Mouse (Mus musculus): ENCODE measurements at regions not wholly inside any gene's neighbourhood (a gene's known extent, or its start where the extent isn't known, plus 50 kb on each side); places are given as distances from the start of the nearest gene placed in this dataset.

- Histone ChIP-seq H3K36me3 (replicated peaks) (no peaks in the 10 kb centered on the region), H3K4me3 (ENCODE audit: low read depth, low read length) (no peak overlapping the region), H3K27me3 (ENCODE audit: insufficient read depth, low read length) (no peaks in the 10 kb centered on the region), H3K4me1 (ENCODE audit: insufficient read depth, low read depth, low read length) (no peaks in the 10 kb centered on the region), H3K9me3 (replicated peaks) (peaks cover 42% of the 10 kb centered on the region)
- TF ChIP-seq TAL1 (conservative IDR thresholded peaks at IDR 0.05; ENCODE audit: low read depth, low read length) (no peak), CTCF (IDR thresholded peaks at IDR 0.05; ENCODE audit: low read depth, low read length) (no peak), GATA1 (IDR thresholded peaks at IDR 0.05; ENCODE audit: borderline replicate concordance, low read length) (no peak), POLR2AphosphoS5 (IDR thresholded peaks at IDR 0.05; ENCODE audit: insufficient replicate concordance, low read depth, low read length) (no peak), GATA2 (IDR thresholded peaks at IDR 0.05; ENCODE audit: borderline replicate concordance, low read depth, low read length) (no peak)
- DNase-seq (ENCODE audit: low spot score): no peak
- ATAC-seq (ENCODE audit: extremely low read depth, insufficient number of reproducible peaks, low FRiP score, poor library complexity, severe bottlenecking): no peak
These were observed 389.6 kb upstream of the Adamts16 start for GRCm38 (mm10) chr13:71231182-71231581.

- DNase-seq (ENCODE audit: low spot score) (no peak), ATAC-seq (ENCODE audit: extremely low read depth, insufficient number of reproducible peaks, low FRiP score, poor library complexity, severe bottlenecking) (no peak)
- Histone ChIP-seq H3K27me3 (ENCODE audit: insufficient read depth, low read length) (no peaks in the 10 kb centered on the region), H3K4me3 (ENCODE audit: low read depth, low read length) (no peak overlapping the region), H3K36me3 (replicated peaks) (no peaks in the 10 kb centered on the region), H3K9me3 (replicated peaks) (peaks cover 27% of the 10 kb centered on the region), H3K4me1 (ENCODE audit: insufficient read depth, low read depth, low read length) (no peaks in the 10 kb centered on the region)
- no peak for TF ChIP-seq GATA2 (IDR thresholded peaks at IDR 0.05; ENCODE audit: borderline replicate concordance, low read depth, low read length)
- no peak for TF ChIP-seq CTCF (IDR thresholded peaks at IDR 0.05; ENCODE audit: low read depth, low read length)
- no peak for TF ChIP-seq TAL1 (conservative IDR thresholded peaks at IDR 0.05; ENCODE audit: low read depth, low read length)
- no peak for TF ChIP-seq GATA1 (IDR thresholded peaks at IDR 0.05; ENCODE audit: borderline replicate concordance, low read length)
- no peak for TF ChIP-seq POLR2AphosphoS5 (IDR thresholded peaks at IDR 0.05; ENCODE audit: insufficient replicate concordance, low read depth, low read length)
These were observed 373.2 kb upstream of the Adamts16 start for GRCm38 (mm10) chr13:71214776-71215175.

- DNase-seq (ENCODE audit: low spot score): no peak
- Histone ChIP-seq H3K4me3 (ENCODE audit: low read depth, low read length) (no peak overlapping the region), H3K9me3 (replicated peaks) (peaks cover 30% of the 10 kb centered on the region), H3K4me1 (ENCODE audit: insufficient read depth, low read depth, low read length) (no peaks in the 10 kb centered on the region), H3K36me3 (replicated peaks) (no peaks in the 10 kb centered on the region), H3K27me3 (ENCODE audit: insufficient read depth, low read length) (no peaks in the 10 kb centered on the region)
- no peak for TF ChIP-seq GATA2 (IDR thresholded peaks at IDR 0.05; ENCODE audit: borderline replicate concordance, low read depth, low read length)
- TF ChIP-seq CTCF (IDR thresholded peaks at IDR 0.05; ENCODE audit: low read depth, low read length): no peak
- no peak for TF ChIP-seq TAL1 (conservative IDR thresholded peaks at IDR 0.05; ENCODE audit: low read depth, low read length)
- no peak for TF ChIP-seq GATA1 (IDR thresholded peaks at IDR 0.05; ENCODE audit: borderline replicate concordance, low read length)
- TF ChIP-seq POLR2AphosphoS5 (IDR thresholded peaks at IDR 0.05; ENCODE audit: insufficient replicate concordance, low read depth, low read length): no peak
- no peak for ATAC-seq (ENCODE audit: extremely low read depth, insufficient number of reproducible peaks, low FRiP score, poor library complexity, severe bottlenecking)
These were observed 369.8 kb upstream of the Adamts16 start for GRCm38 (mm10) chr13:71211363-71211762.

DNA sequence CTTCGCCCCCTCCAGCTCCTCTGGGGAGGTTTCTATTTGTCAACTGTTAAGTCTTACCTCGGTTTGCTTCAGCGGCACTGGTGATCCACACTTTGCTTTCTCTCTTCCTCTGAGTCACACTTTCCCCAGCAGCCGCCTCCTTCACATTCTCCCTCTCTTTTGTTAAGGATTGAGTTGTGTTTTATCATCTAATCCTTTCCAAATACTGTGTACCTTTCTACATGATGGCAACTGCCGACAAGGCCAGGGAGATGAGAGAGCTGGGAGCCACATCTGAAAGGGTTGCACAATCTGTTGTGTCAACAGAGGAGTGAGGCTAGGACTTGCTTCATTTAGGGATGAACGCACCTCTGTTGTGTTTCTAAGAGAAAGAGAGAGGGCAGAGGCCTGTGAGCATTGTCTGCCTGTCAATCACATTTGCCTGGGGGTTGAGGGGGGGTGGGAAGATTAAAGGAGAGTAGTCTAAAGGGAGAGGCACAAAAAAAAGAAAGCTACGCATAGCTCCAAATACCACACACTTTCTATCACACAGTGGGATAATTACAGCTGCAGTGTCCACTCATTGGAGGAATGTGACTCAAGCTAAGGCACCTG is 369.1 kb upstream of the Adamts16 start:
- Histone ChIP-seq H3K4me1 (ENCODE audit: insufficient read depth, low read depth, low read length) (no peaks in the 10 kb centered on the region), H3K9me3 (replicated peaks) (peaks cover 35% of the 10 kb centered on the region), H3K27me3 (ENCODE audit: insufficient read depth, low read length) (no peaks in the 10 kb centered on the region), H3K36me3 (replicated peaks) (no peaks in the 10 kb centered on the region), H3K4me3 (ENCODE audit: low read depth, low read length) (no peak overlapping the region)
- ATAC-seq (ENCODE audit: extremely low read depth, insufficient number of reproducible peaks, low FRiP score, poor library complexity, severe bottlenecking) (no peak), DNase-seq (ENCODE audit: low spot score) (no peak)
- TF ChIP-seq POLR2AphosphoS5 (IDR thresholded peaks at IDR 0.05; ENCODE audit: insufficient replicate concordance, low read depth, low read length) (no peak), GATA2 (IDR thresholded peaks at IDR 0.05; ENCODE audit: borderline replicate concordance, low read depth, low read length) (no peak), CTCF (IDR thresholded peaks at IDR 0.05; ENCODE audit: low read depth, low read length) (no peak), GATA1 (IDR thresholded peaks at IDR 0.05; ENCODE audit: borderline replicate concordance, low read length) (no peak), TAL1 (conservative IDR thresholded peaks at IDR 0.05; ENCODE audit: low read depth, low read length) (no peak)

GRCm38 (mm10) chr13:71205708-71206107 is 364.1 kb upstream of the Adamts16 start:
- ATAC-seq (ENCODE audit: extremely low read depth, insufficient number of reproducible peaks, low FRiP score, poor library complexity, severe bottlenecking) (no peak), DNase-seq (ENCODE audit: low spot score) (no peak)
- Histone ChIP-seq H3K36me3 (replicated peaks) (no peaks in the 10 kb centered on the region), H3K4me3 (ENCODE audit: low read depth, low read length) (no peak overlapping the region), H3K4me1 (ENCODE audit: insufficient read depth, low read depth, low read length) (no peaks in the 10 kb centered on the region), H3K9me3 (replicated peaks) (peaks cover 57% of the 10 kb centered on the region), H3K27me3 (ENCODE audit: insufficient read depth, low read length) (no peaks in the 10 kb centered on the region)
- TF ChIP-seq GATA2 (IDR thresholded peaks at IDR 0.05; ENCODE audit: borderline replicate concordance, low read depth, low read length) (no peak), TAL1 (conservative IDR thresholded peaks at IDR 0.05; ENCODE audit: low read depth, low read length) (no peak), CTCF (IDR thresholded peaks at IDR 0.05; ENCODE audit: low read depth, low read length) (no peak), GATA1 (IDR thresholded peaks at IDR 0.05; ENCODE audit: borderline replicate concordance, low read length) (no peak)

GRCm38 (mm10) chr13:71200656-71201055 is 359.0 kb upstream of the Adamts16 start:
- DNase-seq (ENCODE audit: low spot score) (no peak), ATAC-seq (ENCODE audit: extremely low read depth, insufficient number of reproducible peaks, low FRiP score, poor library complexity, severe bottlenecking) (no peak)
- no peaks in the 10 kb centered on the region for H3K36me3 ChIP-seq (replicated peaks)
- no peaks in the 10 kb centered on the region for H3K4me1 ChIP-seq (ENCODE audit: insufficient read depth, low read depth, low read length)
- peaks cover 52% of the 10 kb centered on the region for H3K9me3 ChIP-seq (replicated peaks)
- H3K27me3 ChIP-seq (ENCODE audit: insufficient read depth, low read length): no peaks in the 10 kb centered on the region
- H3K4me3 ChIP-seq (ENCODE audit: low read depth, low read length): no peak overlapping the region
- TF ChIP-seq POLR2AphosphoS5 (IDR thresholded peaks at IDR 0.05; ENCODE audit: insufficient replicate concordance, low read depth, low read length): no peak
- TF ChIP-seq TAL1 (conservative IDR thresholded peaks at IDR 0.05; ENCODE audit: low read depth, low read length): no peak
- no peak for TF ChIP-seq GATA1 (IDR thresholded peaks at IDR 0.05; ENCODE audit: borderline replicate concordance, low read length)
- no peak for TF ChIP-seq GATA2 (IDR thresholded peaks at IDR 0.05; ENCODE audit: borderline replicate concordance, low read depth, low read length)

All from G1E (cell line).